Mouse (Mus musculus): ENCODE measurements at regions not wholly inside any gene's neighbourhood (a gene's known extent, or its start where the extent isn't known, plus 50 kb on each side); places are given as distances from the start of the nearest gene placed in this dataset.
A peak's percentile ranks its signal among the peaks of the same experiment; 100 is the strongest.

- no peak for DNase-seq (ENCODE audit: low spot score in 2 of 2)
Measured at GRCm38 (mm10) chr16:26302045-26302444, 69.6 kb downstream of the Cldn1 start.

- DNase-seq (ENCODE audit: low spot score in 2 of 2) = no peak
Measured at GRCm38 (mm10) chr16:26291692-26292091, 79.9 kb downstream of the Cldn1 start.

GRCm38 (mm10) chr16:26285627-26286026 lies 86.0 kb downstream of the Cldn1 start:
- DNase-seq (ENCODE audit: low spot score in 2 of 2) = no peak

GRCm38 (mm10) chr16:26284713-26285112 lies 86.9 kb downstream of the Cldn1 start:
- no peak for DNase-seq (ENCODE audit: low spot score in 2 of 2)

GRCm38 (mm10) chr16:26282418-26282817 lies 89.2 kb downstream of the Cldn1 start:
- DNase-seq (ENCODE audit: low spot score in 2 of 2) = no peak

GRCm38 (mm10) chr16:26281496-26281895 lies 90.1 kb downstream of the Cldn1 start:
- DNase-seq (ENCODE audit: low spot score in 2 of 2) = no peak

GRCm38 (mm10) chr16:26276789-26277188 lies 94.9 kb downstream of the Cldn1 start:
- DNase-seq (ENCODE audit: low spot score in 2 of 2) = no peak

GRCm38 (mm10) chr16:26252824-26253223 lies 118.8 kb downstream of the Cldn1 start:
- DNase-seq (ENCODE audit: low spot score in 2 of 2) = no peak

- no peak for DNase-seq (ENCODE audit: low spot score in 2 of 2)
Measured at GRCm38 (mm10) chr16:26251698-26252097, 119.9 kb downstream of the Cldn1 start.

- DNase-seq (ENCODE audit: low spot score in 2 of 2) = no peak
Measured at GRCm38 (mm10) chr16:26251027-26251426, 120.6 kb downstream of the Cldn1 start.

- no peak for DNase-seq (ENCODE audit: low spot score in 2 of 2)
Measured at GRCm38 (mm10) chr16:26248939-26249338, 122.7 kb downstream of the Cldn1 start.

- DNase-seq (ENCODE audit: low spot score in 2 of 2) = no peak
Measured at GRCm38 (mm10) chr16:26247926-26248325, 123.7 kb downstream of the Cldn1 start.

GRCm38 (mm10) chr16:26235239-26235638 lies 129.7 kb upstream of the P3h2 start:
- no peak for DNase-seq (ENCODE audit: low spot score in 2 of 2)

- peak; percentile 84 to 85 for DNase-seq (ENCODE audit: low spot score in 2 of 2)
Measured at GRCm38 (mm10) chr16:26234113-26234512, 128.5 kb upstream of the P3h2 start.

GRCm38 (mm10) chr16:26231110-26231509 lies 125.5 kb upstream of the P3h2 start:
- no peak for DNase-seq (ENCODE audit: low spot score in 2 of 2)

- no peak for DNase-seq (ENCODE audit: low spot score in 2 of 2)
Measured at GRCm38 (mm10) chr16:26211418-26211817, 105.8 kb upstream of the P3h2 start.

GRCm38 (mm10) chr16:26199125-26199524 lies 93.5 kb upstream of the P3h2 start:
- DNase-seq (ENCODE audit: low spot score in 2 of 2) = no peak

GRCm38 (mm10) chr16:26196345-26196744 lies 90.8 kb upstream of the P3h2 start:
- no peak for DNase-seq (ENCODE audit: low spot score in 2 of 2)

- DNase-seq (ENCODE audit: low spot score in 2 of 2) = no peak
Measured at GRCm38 (mm10) chr16:26185288-26186281, 80.0 kb upstream of the P3h2 start.

GRCm38 (mm10) chr16:26184647-26185262 lies 79.2 kb upstream of the P3h2 start:
- no peak for DNase-seq (ENCODE audit: low spot score in 2 of 2)

- DNase-seq (ENCODE audit: low spot score in 2 of 2) = no peak
Measured at GRCm38 (mm10) chr16:26183530-26183929, 77.9 kb upstream of the P3h2 start.

- DNase-seq (ENCODE audit: low spot score in 2 of 2) = no peak
Measured at GRCm38 (mm10) chr16:26181716-26182115, 76.1 kb upstream of the P3h2 start.

- DNase-seq (ENCODE audit: low spot score in 2 of 2) = no peak
Measured at GRCm38 (mm10) chr16:26171441-26171840, 65.9 kb upstream of the P3h2 start.
